Mouse (Mus musculus): ENCODE measurements around the gene Vwa3a.

DNA sequence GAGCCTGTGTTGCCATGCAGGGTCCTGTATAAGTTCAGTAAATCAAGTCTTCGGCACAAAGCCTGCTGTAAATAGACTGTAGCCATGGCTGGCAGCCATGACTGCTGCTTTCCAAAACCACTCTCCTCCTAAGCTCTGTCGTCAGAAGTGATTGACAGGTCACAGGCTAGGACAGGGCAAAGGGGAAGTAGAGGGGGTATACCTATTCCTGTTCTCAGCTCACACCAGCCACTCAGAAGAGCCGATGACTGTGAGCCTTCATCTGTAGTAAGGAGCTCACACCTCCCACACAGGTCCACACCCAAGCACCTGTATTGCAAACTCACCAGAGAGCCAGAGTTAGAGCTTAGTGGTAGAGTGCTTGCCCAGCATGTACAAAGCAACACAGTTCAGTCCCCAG lies 57.3 kb downstream of the Vwa3a start:
- no peak for TF ChIP-seq POLR2A (IDR thresholded peaks at IDR 0.05; ENCODE audit: low read depth, low read length)
- TF ChIP-seq CTCF (IDR thresholded peaks at IDR 0.05; ENCODE audit: extremely low read depth, insufficient read depth, insufficient read length, insufficient replicate concordance): no peak

Data from spleen, adult 2 months (tissue).